Mouse (Mus musculus) small intestine, adult 2 months (tissue): ENCODE measurements around the gene Elp4.

Source experiments
- CTCF ChIP-seq: fragments of 200-500 bp; IDR thresholded peaks from 2 replicates; pipeline ENCODE4 v1.5.1; 2012; ENCODE audit warnings: low read depth, mild to moderate bottlenecking, control low read depth, inconsistent platforms, low read length, moderate library complexity, mixed read lengths; ENCODE audit not compliant: insufficient replicate concordance, insufficient read length; ENCODE audit errors: extremely low read depth
- POLR2A ChIP-seq: fragments of 200-500 bp; IDR thresholded peaks from 2 replicates; pipeline ENCODE4 v1.6.1; 2012; ENCODE audit warnings: low read depth, mild to moderate bottlenecking, control low read depth, inconsistent platforms, low read length, moderate library complexity

GRCm38 (mm10) chr2:105904757-105905146 lies 388 bp upstream of the Elp4 start:
- TF ChIP-seq POLR2A = no peak
- no peak for TF ChIP-seq CTCF
